In genomic region chr10:81356991-81357844, GRCm38 (mm10) we compare ENCODE assay signal across 8 mouse cellular contexts. TPM values are rescaled to one million over a fixed set of nuclear protein-coding genes. Genes with fewer than 3 reads are reported as not detected.
DNase-seq lines count a peak whose midpoint lies in the region; ATAC-seq and TF ChIP-seq lines count a peak whose summit lies in the region.

TSS of gene Mfsd12 (plus strand) at chr10:81357491.

- peaks cover 7% of the 10 kb centered on the region; the same call in 1 of the 2 replicates for H3K4me1 ChIP-seq in forebrain, embryonic 11.5 days (replicated peaks; ENCODE audit: control insufficient read depth, insufficient read depth, low read length)
- peaks cover 54% of the 10 kb centered on the region for H3K4me1 ChIP-seq in heart, embryonic 15.5 days (replicated peaks)
- H3K4me1 ChIP-seq in liver, embryonic 14.5 days (replicated peaks; ENCODE audit: control insufficient read depth in 2 of 2, insufficient read depth in 2 of 2, low read length in 1 of 2) = peaks cover 43 to 51% of the 10 kb centered on the region in 2 experiments
- peaks cover 23% of the 10 kb centered on the region for H3K4me1 ChIP-seq in stomach, embryonic 15.5 days

- WGBS in forebrain, embryonic 11.5 days = 2% methylated on average over 78 of the region's 79 CpGs
- 2% methylated on average over 79 of the region's 79 CpGs for WGBS in heart, embryonic 15.5 days
- 2% methylated on average over 70 of the region's 79 CpGs for whole genome bisulfite sequencing in liver, embryonic 14.5 days (ENCODE audit: insufficient replicate concordance)
- 2% methylated on average over 79 of the region's 79 CpGs for WGBS in stomach, embryonic 15.5 days

- H3K36me3 ChIP-seq in forebrain, embryonic 11.5 days (ENCODE audit: control insufficient read depth, insufficient read depth, low read length) = no peaks in the 10 kb centered on the region
- no peaks in the 10 kb centered on the region for H3K36me3 ChIP-seq in heart, embryonic 15.5 days
- H3K36me3 ChIP-seq in liver, embryonic 14.5 days (replicated peaks; ENCODE audit: control insufficient read depth, insufficient read depth, low read depth) = peaks cover 13% of the 10 kb centered on the region
- no peaks in the 10 kb centered on the region for H3K36me3 ChIP-seq in stomach, embryonic 15.5 days

- H3K27ac ChIP-seq in forebrain, embryonic 11.5 days (ENCODE audit: low read depth, low read length) = no peak within 1 kb of the TSS
- H3K27ac ChIP-seq in heart, embryonic 15.5 days = peak within 1 kb of the TSS; percentile 78
- peak within 1 kb of the TSS; percentile 86 for H3K27ac ChIP-seq in liver, embryonic 14.5 days
- 0 out of 2 replicates have a peak within 1 kb of the TSS, but pooled peaks have one; percentile 23 for H3K27ac ChIP-seq in stomach, embryonic 15.5 days

- no peak for TF ChIP-seq EP300 in liver, embryonic 14.5 days (IDR thresholded peaks at IDR 0.05; ENCODE audit: low read depth)

- DNase-seq in CD8-positive naive resting alpha-beta T cell, adult 2 months (ENCODE audit: low read depth in 2 of 2, low spot score in 2 of 2) = peak; percentile 76 to 77
- peak; percentile 86 for DNase-seq in c-Kit-positive CD71-positive TER-119-negative erythroid progenitor cells, embryonic 14.5 days (ENCODE audit: low read depth)
- peak; percentile 93 for DNase-seq in forebrain, embryonic 11.5 days (ENCODE audit: low spot score)
- DNase-seq in kidney, postnatal 25 days = peak; percentile 93 to 96
- DNase-seq in liver, embryonic 14.5 days (ENCODE audit: low read depth in 3 of 3, low spot score in 3 of 3) = peak; percentile 82 to 85 (median 83)
- peak; percentile 85 for DNase-seq in neural tube, embryonic 10.5 days (ENCODE audit: extremely low spot score, low spot score)

- H3K27me3 ChIP-seq in forebrain, embryonic 11.5 days (ENCODE audit: control insufficient read depth, insufficient read depth, low read length) = peaks cover 5% of the 10 kb centered on the region; the same call in 1 of the 2 replicates
- H3K27me3 ChIP-seq in heart, embryonic 15.5 days = no peaks in the 10 kb centered on the region
- no peaks in the 10 kb centered on the region for H3K27me3 ChIP-seq in liver, embryonic 14.5 days (ENCODE audit: control insufficient read depth, insufficient read depth, low read length)
- no peaks in the 10 kb centered on the region for H3K27me3 ChIP-seq in stomach, embryonic 15.5 days (replicated peaks)

- peak within 1 kb of the TSS; percentile 99 for H3K4me2 ChIP-seq in forebrain, embryonic 11.5 days (ENCODE audit: low read depth, low read length, severe bottlenecking)
- H3K4me2 ChIP-seq in heart, embryonic 15.5 days = peak within 1 kb of the TSS; percentile 98
- H3K4me2 ChIP-seq in liver, embryonic 14.5 days (ENCODE audit: low read depth) = peak within 1 kb of the TSS; percentile 82
- peak within 1 kb of the TSS; percentile 99 for H3K4me2 ChIP-seq in stomach, embryonic 15.5 days

- TF ChIP-seq CTCF in liver, embryonic 14.5 days (IDR thresholded peaks at IDR 0.05; ENCODE audit: low read depth) = no peak

- H3K4me3 ChIP-seq in forebrain, embryonic 11.5 days (ENCODE audit: low read depth, low read length) = peak within 1 kb of the TSS; percentile 64
- H3K4me3 ChIP-seq in heart, embryonic 15.5 days = peak within 1 kb of the TSS; percentile 95
- H3K4me3 ChIP-seq in liver, embryonic 14.5 days (ENCODE audit: insufficient read depth in 1 of 2, low read depth in 2 of 2, low read length in 2 of 2) = peak within 1 kb of the TSS; percentile 64 to 88
- peak within 1 kb of the TSS; percentile 83 for H3K4me3 ChIP-seq in stomach, embryonic 15.5 days (replicated peaks)

- peak within 1 kb of the TSS; percentile 64 for H3K9ac ChIP-seq in forebrain, embryonic 11.5 days (ENCODE audit: low read length)
- peak within 1 kb of the TSS; percentile 95 for H3K9ac ChIP-seq in heart, embryonic 15.5 days
- H3K9ac ChIP-seq in liver, embryonic 14.5 days (replicated peaks) = peak within 1 kb of the TSS; percentile 89
- peak within 1 kb of the TSS; percentile 76 for H3K9ac ChIP-seq in stomach, embryonic 15.5 days

- ATAC-seq in forebrain, embryonic 11.5 days (replicated peaks; ENCODE audit: low FRiP score) = peak; percentile 92
- peak; percentile 81 for ATAC-seq in heart, embryonic 15.5 days (replicated peaks; ENCODE audit: insufficient number of reproducible peaks, insufficient read depth, low FRiP score, low read depth)
- ATAC-seq in liver, embryonic 14.5 days (ENCODE audit: insufficient read depth) = peak; percentile 84
- peak; percentile 87 for ATAC-seq in stomach, embryonic 15.5 days (ENCODE audit: insufficient read depth, low FRiP score, low read depth)

- no peaks in the 10 kb centered on the region for H3K9me3 ChIP-seq in forebrain, embryonic 11.5 days (ENCODE audit: control insufficient read depth, low read length)
- no peaks in the 10 kb centered on the region for H3K9me3 ChIP-seq in heart, embryonic 15.5 days (replicated peaks)
- no peaks in the 10 kb centered on the region for H3K9me3 ChIP-seq in liver, embryonic 14.5 days (ENCODE audit: control insufficient read depth, low read length)
- H3K9me3 ChIP-seq in stomach, embryonic 15.5 days = no peaks in the 10 kb centered on the region

RNA-seq across cellular contexts. Expression of gene Mfsd12, which starts in this region (rescaled TPM):
- polyA plus RNA-seq in forebrain, embryonic 11.5 days (2014; fragmentation: Nextera tagmentation; extraction: Ambion mirVana) = 4.5 and 4.7 TPM in 2 replicates
- 11.7 and 22.3 TPM in 2 replicates for polyA plus RNA-seq in heart, embryonic 15.5 days (2015; fragmentation: Nextera tagmentation; extraction: Ambion mirVana)
- polyA plus RNA-seq in liver, embryonic 14.5 days (2012; rRNA removed) = 8.4 and 9.3 TPM in 2 replicates
- 6.1 and 8.3 TPM in 2 replicates for polyA plus RNA-seq in liver, embryonic 14.5 days (2014; fragmentation: Nextera tagmentation; extraction: Ambion mirVana)
- polyA plus RNA-seq in stomach, embryonic 15.5 days (2015; fragmentation: Nextera tagmentation; extraction: Ambion mirVana) = 12.8 and 13.6 TPM in 2 replicates
